Mouse (Mus musculus): ENCODE measurements around the gene Poc1b.

The Poc1b gene

DNA sequence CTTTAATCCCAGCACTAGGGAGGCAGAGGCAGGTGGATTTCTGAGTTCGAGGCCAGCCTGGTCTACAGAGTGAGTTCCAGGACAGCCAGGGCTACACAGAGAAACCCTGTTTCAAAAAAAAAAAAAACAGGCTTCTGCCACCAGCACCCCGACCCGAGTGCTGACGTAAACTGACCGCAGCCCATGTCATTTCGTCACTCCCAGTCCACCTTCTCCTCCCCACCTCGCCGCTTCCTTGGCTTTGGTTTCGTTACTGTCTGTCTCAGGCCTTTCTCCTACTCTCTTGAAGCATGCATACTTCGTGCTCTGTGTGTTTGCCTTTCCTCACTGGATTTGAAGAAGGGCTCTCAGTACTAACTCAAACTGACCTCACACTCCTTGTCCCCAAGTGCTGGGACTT, 50.9 kb downstream of the Poc1b start:
- 95% methylated on average over 10 of the region's 10 CpGs for WGBS

DNA sequence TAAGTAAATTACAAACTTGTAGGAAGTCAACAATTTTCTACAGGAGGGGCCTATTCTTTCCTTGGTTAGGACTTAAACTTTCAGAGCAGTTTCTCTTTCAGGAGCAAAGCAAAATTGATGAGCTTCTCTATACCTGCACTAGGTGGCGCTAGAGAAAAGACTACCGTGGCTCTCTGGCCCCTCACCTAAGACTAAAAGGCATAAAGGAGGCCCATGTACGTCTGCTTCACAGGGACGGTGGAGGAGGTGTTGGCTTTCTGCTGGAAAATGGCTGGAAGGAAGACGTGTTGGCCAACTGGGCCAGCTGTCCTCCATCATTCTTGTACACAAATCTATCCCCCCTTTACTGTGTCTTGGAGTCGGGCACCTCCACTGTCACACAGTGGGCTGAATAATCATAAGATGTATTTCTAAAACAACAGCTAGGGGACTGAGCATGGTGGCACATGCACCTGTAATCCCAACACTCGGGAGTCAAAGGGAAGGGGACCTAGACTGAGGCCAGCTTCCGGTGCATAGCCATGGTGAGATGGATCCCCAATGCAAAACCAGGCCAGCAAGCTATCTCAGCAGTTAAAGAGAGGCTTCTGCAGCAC, 55.2 kb downstream of the Poc1b start:
- 45% methylated on average over 8 of the region's 8 CpGs for WGBS

DNA sequence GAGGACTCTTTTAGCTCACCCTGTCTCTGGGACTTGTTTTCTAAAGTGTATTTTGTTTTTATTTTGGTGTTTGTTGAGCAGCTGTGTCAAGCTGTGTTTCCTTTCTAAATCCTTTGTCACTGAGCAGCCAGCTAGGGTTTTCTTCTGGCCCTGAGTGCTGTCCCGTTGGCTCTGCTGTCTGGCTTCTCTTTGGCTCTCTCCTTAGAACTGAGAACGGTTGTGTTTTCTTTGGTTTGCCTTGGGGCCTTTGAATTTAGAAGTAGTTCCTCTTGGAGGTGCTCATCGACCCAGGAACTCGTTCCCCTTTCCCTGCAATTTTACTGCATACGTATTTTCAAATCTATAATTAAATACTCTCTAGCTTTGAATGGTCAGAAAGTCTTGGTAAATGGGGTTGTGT, 56.2 kb downstream of the Poc1b start:
- 75% methylated on average over 5 of the region's 5 CpGs for WGBS

DNA sequence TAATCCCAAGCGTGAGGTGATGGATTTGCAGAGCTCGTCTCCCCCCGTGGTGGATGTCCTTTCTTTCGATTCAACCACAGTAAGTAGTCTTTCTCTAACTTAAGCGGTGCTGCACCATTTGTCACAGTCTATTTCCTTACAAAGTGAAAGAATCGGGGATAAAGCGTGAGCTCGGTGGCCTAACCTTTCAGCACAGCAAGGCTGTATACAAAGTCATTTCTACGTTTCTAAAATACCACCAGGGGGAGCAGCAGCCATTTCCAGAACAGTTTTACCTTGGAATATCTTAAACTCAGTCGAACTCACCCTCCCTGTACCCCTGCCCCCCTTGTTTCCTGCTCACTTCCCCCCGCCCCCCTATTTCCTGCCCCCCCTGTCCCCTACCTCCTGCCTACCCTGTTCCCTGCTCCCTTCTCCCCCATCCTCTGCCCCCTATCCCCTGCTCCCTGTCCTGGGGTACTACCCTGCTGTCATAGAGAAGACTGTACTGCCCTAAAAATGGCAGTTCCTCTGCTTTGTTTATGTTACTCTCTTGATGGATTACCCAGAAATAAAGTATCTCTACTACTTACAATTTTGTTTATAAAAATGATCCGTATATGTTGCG, 58.1 kb downstream of the Poc1b start:
- 37% methylated on average over 13 of the region's 13 CpGs for WGBS

DNA sequence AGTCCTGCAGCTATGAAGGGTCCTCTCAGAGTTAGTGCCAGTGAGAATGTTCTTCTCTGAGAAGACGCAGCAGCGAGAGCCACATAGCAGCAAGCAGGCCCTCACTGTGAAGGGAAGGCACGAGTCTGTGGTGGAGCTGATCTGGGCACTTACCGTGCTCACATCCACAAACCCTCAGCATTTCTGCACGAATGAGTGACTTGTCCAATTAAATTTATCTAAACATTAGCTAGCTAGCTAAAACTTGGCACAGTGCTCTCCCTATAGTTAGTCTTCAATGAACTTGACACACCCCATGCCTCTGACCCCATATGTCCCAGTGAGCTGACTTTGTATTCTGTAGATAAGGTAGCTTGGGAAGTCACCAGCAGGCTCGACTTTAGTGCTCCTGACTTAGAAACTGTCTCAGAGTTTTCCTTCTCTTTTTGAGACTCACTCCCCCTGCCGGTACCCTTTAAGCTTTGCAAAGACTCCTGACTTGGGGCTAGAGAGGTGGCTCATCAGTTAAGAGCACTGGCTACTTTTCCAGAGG, 59.0 kb downstream of the Poc1b start:
- 74% methylated on average over 7 of the region's 7 CpGs for WGBS

DNA sequence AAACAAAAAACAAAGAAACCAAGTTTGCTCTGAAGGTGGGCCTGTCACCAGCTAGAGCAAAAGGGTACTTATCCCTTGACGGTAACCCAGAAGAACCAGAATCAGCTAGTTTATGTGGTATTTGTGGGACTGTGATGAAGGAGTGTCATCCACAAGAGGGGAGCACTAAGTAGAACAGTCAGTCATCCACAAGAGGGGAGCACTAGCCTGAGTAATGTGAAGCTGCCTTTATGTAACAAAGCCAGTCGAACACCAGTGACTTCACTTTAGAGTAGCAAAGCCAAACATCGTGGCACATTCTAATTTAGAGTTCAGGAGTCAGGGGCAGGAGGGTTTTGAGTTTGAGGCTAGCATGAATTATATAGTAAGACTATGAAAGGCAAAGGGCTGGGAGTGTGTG, 59.6 kb downstream of the Poc1b start:
- WGBS: 27% methylated on average over 3 of the region's 3 CpGs

DNA sequence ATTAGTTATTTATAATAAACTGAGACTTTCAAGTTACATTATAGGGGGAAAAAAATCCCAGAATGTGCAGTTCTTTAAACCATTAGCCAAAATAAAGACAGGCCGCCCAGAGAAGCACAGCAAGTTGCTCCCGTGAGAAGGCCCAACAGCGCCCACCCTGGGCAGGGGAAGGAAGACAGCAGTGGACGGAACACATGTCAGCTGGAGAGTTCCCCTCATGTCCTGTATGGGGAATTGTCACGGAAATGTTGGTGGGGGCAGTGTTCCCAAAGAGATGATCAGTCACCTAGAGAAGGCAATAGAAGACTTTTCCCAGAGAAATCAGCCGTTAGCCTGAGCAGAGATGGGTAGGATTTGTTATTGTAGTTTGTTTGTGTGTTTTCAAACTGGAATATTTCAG, 61.6 kb downstream of the Poc1b start:
- WGBS: 56% methylated on average over 6 of the region's 6 CpGs

DNA sequence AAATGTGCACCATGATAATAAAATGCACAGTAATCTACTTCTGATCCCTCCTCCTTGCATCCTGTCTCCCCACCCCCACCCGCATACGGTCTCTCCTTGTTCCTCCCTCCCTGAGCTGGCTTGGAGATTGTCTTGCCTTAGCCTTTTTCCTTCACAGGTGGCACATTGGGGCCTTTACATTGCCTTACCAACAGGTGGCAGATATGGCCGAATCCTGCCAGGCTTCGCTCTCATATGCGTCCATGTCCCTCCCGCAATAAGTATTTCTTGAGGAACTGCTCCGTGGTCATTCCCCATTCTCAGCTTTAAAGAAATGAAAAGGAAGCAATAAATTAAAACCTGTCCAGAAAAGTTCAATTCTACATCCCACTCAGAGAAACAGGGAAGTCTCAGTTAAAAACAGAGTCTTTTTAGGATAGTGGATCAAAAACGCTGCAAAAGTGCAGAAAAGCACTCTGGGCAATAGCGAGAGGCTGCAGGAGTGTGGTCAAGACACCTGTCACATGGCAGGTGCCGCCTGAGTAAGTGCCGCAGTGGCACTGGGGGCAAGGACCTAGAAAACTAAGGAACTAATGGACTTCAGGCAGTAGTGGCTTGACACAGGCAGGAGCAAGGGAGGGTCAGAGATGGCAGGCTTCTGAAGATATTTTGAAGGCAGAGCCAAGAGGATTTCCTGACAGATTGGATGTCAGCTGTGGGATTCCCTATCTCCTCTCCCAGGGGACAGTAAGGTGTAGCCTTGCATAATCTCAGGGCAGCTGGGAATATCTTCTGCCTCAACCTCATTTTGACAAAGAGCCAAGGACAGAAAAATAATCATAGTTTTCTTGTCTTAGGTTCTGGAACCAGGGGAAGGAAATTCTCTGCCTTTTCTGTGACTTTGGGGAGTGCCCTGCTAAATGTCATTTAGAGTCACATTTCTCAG, 62.3 kb downstream of the Poc1b start:
- WGBS: 53% methylated on average over 11 of the region's 11 CpGs

DNA sequence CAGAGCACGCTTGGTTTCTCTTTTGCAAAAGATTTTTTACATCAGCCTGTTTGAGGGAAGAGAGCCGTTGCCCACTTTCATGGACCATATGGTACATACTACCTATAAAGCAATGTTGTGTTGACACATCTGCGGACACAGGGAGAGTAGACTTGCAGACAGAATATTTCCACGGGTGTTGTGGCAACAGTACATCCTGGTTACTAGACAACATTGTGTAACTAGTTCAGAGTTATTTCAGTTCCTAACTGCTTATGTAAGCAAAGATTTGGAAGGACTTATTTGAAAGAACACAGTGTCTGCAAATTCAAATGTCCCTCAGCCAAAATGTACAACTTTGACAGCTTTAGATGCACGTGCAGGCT, 62.9 kb downstream of the Poc1b start:
- 36% methylated on average over 5 of the region's 5 CpGs for WGBS

DNA sequence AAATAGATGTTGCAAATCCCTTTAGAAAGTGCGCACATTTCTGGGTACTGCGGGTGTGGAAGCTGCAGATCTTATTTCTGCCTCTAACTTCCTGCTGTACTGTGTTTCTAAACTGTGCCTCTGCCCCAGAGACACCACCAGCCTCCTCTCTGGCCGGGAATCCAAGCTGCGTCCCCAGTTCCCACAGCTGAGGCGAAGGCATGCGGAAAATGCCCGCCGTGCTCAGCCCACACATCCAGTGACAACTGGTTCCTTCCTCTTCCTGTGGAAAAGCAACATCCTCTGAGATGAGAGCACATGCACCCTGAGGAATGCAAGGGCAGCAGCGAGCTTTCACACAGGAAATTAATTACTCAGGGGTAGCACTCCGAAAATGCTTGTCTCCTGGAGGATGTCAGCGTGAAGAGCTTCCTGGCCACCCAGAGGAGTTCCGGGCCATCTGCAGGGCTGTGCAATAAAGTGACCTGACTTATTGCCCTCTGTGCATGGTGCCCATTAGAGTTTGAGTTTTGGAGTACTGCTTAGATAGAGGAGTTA, 65.2 kb downstream of the Poc1b start:
- 33% methylated on average over 12 of the region's 12 CpGs for WGBS

DNA sequence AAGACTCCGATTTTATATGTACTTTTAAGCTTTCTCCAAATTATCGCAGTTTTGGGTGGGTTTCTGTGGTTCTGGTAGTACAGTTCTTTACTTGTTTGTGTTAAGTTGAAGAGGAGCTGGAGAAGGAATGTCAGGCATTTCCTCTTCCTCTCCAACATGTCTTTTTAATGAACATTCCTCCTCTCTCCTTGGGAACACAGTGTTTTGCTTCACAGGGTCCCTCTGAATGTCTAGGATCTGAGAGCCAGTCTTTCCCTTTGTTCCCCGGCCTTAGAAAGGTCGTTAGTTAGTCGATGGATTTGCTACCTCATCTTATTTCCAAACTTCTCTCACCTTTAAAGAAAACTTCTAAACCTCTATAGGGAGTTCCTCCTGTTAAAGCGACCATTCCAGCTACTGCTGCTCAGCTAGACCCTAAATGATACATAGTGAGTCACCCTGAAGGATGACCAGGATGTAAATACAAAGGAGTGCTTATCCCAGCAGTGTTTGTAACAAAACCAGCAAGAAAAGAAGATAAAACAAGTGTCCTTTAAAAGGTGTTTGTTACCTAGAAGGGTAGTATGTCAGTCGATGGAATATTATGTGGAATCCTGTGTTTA, 66.2 kb downstream of the Poc1b start:
- 74% methylated on average over 7 of the region's 7 CpGs for WGBS

DNA sequence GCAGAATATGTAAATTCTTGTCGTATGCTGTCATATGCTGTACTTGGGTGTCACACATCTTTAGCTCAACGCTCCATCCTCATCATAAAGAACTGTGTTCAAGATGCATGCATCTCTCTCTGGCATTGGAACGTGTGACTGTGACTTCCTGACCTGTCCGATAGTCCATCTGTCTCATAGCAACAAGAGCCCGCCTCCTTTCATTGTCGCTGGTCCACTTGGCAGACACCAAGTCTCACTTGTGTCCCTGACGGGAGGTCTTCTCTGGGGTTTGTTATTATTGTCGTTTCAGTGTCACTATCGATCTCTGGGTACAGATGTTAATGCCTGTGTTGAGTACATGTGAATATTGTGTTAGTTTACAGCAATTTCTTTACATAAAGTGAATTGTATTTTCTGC, 70.1 kb downstream of the Poc1b start:
- 90% methylated on average over 9 of the region's 9 CpGs for WGBS

DNA sequence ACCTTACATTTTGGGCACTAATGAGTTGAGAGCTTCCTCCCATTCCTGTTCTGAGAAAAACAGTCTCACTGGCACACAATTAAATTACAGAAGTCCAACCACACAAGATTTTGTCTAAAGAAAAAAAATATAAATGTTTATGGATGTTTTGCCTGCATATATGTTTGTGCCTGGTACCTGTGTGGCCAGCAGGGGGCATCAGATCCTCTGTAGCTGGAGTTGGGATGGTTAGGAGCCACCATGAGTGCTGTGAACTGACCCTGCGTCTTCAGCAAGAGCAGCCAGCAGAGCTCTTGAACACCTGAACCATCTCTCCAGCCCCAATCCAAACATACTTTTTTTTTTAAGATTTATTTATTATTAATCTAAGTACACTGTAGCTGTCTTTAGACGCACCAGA, 71.3 kb downstream of the Poc1b start:
- 95% methylated on average over 2 of the region's 2 CpGs for WGBS

DNA sequence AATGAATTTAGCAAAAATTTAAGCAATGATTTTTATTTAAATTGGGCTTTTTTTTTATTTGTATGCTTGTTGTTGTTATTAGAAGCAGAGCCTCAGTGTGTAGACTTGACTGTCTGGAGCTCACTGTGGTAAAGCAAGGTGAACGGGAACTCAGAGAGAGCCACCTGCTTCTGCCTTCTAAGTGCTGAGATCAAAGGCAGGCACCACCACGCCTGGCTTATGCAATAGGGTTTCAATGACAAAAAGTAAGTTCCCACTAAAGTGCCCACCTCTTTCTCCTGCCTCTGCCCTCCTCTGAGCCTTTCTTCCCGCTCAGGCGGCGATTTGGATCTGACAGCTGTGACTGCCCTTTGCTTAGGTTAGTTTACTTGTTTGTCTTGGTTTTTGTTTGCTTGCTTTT, 72.3 kb downstream of the Poc1b start:
- WGBS: 96% methylated on average over 5 of the region's 5 CpGs

DNA sequence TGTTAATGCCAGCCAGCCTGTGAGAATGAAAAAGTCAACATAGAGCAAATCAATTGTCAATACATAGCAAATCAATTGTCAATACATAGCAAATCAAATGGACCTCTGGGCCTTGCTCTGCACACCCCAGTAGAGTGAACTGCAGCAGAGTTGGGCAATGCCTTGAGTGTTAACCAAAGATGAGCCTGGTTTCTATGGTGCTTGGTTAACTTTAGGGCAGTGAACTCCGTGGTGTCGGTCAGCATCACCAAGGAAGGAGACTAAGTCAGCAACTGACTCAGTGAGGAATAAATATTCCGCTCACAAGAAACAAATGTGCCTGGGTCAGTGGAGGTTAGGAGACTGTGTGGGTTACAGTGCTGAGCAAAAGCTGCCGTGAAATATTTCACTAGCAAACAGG, 72.7 kb downstream of the Poc1b start:
- WGBS: 95% methylated on average over 4 of the region's 4 CpGs

DNA sequence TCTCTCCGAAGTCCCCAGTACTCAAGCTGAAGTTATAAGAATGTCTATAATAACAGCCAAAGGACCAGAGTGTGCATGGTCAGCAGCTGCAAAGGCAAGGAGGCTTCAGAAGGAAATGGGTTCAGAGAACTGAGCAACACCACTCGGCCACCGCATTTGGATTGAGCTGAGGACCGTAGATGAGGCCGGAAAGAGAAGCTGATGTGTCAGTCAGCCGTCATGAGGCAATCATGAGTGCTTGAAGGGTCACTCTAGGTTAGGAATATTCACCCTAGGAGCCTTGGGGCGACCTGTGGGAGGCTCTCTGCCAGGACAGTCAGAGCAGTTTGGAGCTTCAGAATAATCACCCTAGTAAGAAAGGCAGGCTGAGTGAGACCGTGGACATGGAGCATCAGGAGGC, 74.7 kb downstream of the Poc1b start:
- WGBS: 89% methylated on average over 8 of the region's 8 CpGs

DNA sequence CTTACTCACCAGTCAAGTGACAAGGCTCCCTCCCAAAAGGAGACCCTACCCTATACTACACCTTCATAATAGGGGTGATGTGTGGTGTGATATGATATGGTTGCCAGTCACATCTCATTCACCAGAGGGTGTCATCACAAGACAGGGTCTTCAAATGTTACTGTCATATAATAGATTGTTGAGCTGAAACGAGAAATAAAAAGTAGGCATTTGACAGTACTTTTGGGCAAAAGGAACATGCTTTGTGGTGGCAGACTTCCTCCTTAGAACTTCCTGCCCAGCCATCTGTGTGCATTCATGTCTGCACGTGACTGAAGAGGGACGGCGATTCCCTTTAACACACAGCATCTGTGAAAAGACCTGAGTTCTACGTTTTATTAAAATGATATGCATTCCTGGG, 75.3 kb downstream of the Poc1b start:
- 63% methylated on average over 5 of the region's 5 CpGs for WGBS

DNA sequence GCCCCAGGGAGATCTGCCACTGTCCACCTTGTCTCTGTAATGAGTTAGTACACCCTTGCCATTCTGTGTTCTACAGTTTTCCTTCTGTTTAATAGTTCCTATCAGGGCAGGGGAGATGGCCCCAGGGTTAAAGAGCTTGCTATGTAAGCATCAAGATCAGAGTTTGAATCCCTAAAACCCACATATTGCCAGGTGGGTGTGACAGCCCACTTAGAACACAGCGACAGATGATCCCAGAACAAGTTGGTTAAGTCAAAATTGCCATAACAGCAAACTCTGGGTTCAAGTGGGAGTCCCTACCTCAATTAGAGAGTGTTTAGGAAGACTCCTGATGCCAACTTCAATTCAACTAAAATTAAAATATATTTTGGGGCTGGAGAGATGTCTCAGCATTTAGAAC, 81.3 kb downstream of the Poc1b start:
- 70% methylated on average over 1 of the region's 1 CpGs for WGBS

DNA sequence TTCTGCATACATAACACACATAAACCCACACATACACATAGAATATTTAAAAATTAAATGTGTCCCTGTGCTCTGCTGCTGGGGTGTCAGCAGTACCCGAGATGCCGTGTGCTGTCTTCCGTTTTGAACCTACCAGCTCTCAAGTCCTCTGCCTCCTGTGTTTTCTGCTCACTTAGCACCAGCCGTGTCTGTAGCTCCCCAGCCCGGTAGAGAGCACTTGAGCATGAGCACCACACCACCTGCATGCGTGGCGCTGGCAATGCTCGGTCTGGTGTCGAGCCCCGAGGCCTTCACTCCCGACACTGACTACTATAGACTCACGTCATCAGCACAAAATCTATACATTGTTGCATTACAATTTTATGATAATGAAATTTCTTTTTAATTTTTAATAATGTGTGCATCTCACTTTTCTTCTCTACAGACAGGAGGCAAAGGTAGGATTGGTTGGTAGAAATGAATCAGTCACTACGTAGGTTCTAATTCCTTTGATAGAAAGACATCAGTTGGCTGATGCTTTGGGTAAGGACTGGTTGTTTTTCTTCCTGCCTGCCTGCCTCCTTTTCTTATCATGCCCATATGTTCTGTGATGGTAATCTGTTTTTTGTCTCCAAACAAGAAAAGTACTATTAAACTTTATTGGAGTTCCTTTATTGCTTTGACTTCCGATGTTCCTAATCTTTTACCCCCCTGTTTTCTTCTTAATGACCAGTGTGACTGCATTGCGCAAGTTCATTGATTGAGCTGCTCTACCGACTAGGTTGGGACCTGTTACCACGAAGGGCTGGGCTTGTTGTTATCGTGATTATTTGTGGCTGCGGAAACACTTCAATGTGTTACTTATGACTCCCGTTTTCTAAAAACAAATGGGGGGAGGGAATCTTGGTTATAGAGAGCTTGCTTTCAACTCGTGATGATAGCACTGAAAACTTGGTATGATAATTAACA, 82.1 kb downstream of the Poc1b start:
- WGBS: 87% methylated on average over 21 of the region's 21 CpGs

DNA sequence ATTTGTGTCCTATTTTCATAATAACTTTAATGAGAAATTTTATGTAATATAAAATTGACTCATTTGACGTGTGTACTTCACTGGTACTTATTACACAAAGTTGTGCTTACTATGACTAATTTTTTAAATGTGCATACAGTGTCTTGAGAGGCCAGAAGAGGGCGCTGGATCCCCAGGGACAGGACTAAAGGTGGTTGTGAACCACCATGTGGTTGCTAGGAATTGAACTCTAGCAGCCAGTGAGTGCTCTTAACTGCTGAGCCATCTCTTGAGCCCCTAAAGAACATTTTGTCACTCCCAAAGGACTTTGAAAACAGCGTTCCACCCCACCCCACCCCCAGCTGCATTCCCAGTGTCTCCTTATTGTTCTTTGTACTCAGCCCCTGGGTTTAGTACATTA, 84.0 kb downstream of the Poc1b start:
- WGBS: 56% methylated on average over 3 of the region's 3 CpGs

DNA sequence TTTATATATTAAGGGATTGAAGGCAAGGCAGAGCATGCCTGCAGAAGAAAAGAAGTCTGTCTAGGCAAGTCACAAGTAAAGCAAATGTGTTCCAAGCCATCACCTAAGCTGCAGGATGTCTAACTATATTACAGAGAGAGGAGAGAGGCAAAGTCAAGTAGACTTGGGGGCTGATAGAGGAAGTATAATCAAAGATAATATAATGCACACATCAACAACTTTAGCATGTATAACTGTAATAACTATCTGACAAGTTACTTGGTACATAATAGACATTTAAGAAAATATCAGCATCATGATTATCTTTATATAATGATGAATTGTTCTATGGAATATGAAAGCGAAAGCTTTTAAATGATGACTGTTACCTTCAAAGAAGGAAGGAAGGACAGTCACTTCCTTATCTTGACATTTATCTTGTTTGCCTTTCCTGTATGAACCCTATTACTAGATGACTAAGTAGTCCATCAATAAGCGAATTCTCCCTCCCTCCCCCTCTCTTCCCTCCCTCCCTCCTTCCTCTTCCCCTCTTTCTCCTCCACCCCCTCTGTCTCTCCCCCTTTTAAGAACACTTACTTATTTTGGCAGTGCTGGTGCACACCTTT, 87.7 kb downstream of the Poc1b start:
- 85% methylated on average over 2 of the region's 2 CpGs for whole genome bisulfite sequencing
